Mouse (Mus musculus): Measurements from ENCODE around the gene Cabp2. TPM values are rescaled to one million over a fixed set of nuclear protein-coding genes. Genes with fewer than 3 reads are reported as not detected.
"Not testable (repeated sequence)": the region's sequence is repeated elsewhere in the genome, so short reads cannot be mapped to it uniquely, and the experiment has no call there.

Cabp2 gene
- polyA plus RNA-seq, 1 experiment from 2014 or later, result not detected

DNA sequence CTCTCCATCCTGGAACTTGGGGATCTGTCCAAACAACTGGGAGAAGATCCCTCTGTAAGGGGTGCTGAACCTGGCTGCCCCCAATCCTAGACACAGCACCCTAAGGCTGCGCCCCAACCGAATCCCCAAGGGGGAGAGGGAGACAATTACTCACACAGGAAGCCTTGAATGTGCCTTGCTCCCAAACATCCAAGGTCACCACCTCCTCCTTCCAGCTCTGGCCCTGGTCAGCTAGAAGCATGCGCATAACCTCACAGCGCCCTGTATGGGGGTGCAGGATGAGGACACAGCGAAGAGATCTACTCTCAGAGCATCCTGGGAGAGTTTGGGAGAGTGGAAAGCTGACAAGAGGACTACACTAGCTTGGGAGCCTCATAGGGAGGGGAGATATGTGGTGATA is 22.8 kb upstream of the Cabp2 start:
- no peaks in the 10 kb centered on the region for H3K4me1 ChIP-seq (ENCODE audit: control insufficient read depth, insufficient read depth, low read length)
- H3K9ac ChIP-seq (replicated peaks; ENCODE audit: low read length), result no peak overlapping the region
- no peaks in the 10 kb centered on the region for H3K9me3 ChIP-seq (ENCODE audit: control insufficient read depth, low read length)
- 91% methylated on average over 5 of the region's 5 CpGs for WGBS
- H3K4me3 ChIP-seq (replicated peaks; ENCODE audit: low read depth, low read length), result no peak overlapping the region
- ATAC-seq (ENCODE audit: low FRiP score, low TSS enrichment) (no peak), DNase-seq (no peak)
- H3K27ac ChIP-seq (replicated peaks; ENCODE audit: low read depth, low read length), result no peak overlapping the region
- H3K36me3 ChIP-seq (ENCODE audit: control insufficient read depth, insufficient read depth, low read length), result no peaks in the 10 kb centered on the region
- H3K27me3 ChIP-seq (ENCODE audit: control insufficient read depth, insufficient read depth, low read length), result no peaks in the 10 kb centered on the region
- H3K4me2 ChIP-seq (ENCODE audit: low read length), result no peak overlapping the region

DNA sequence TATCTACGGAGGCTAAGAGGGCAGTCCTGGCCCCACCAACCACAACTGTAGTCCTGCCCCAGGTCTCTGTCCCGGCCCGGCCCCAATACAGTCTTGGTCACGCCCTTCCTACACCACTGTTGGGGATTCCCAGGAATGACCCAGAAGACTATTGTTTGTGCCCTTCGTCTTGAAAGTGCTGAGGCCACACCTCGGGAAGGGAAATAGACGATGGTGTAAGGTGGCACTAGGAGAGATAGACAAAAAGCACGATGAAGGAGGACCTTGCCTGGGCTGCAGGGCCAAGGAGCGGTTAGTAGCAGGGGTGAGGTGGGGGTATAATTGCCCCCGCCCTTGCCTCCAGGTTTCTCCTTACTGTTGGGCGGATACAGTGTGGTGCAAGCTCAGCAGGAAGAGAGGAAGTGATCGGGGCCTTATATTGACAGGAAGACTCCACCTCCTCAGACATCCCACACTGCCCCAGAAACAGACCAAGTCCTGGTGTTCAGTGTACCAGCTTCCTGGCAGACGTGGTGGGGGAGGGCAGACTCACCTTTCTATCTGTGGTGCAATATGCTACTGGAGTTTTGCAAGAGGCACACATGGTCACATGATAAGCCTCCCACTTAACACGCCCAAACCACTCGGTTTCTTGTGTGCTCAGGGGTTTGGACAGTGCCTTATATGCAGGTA is 22.2 kb upstream of the Cabp2 start, which contains the start of gene Gstp3:
TSS of gene Gstp3 (minus strand) at position 501 of the 672 bp plus-strand sequence.
- WGBS, result 88% methylated on average over 15 of the region's 15 CpGs
- no peak within 1 kb of the TSS for H3K4me3 ChIP-seq (replicated peaks; ENCODE audit: low read depth, low read length)
- H3K4me1 ChIP-seq (ENCODE audit: control insufficient read depth, insufficient read depth, low read length), result no peaks in the 10 kb centered on the region
- no peak within 1 kb of the TSS for H3K9ac ChIP-seq (replicated peaks; ENCODE audit: low read length)
- no peaks in the 10 kb centered on the region for H3K27me3 ChIP-seq (ENCODE audit: control insufficient read depth, insufficient read depth, low read length)
- H3K27ac ChIP-seq (replicated peaks; ENCODE audit: low read depth, low read length), result no peak within 1 kb of the TSS
- no peak for ATAC-seq (ENCODE audit: low FRiP score, low TSS enrichment)
- no peak for DNase-seq
- H3K9me3 ChIP-seq (ENCODE audit: control insufficient read depth, low read length), result no peaks in the 10 kb centered on the region
- no peaks in the 10 kb centered on the region for H3K36me3 ChIP-seq (ENCODE audit: control insufficient read depth, insufficient read depth, low read length)
- no peak within 1 kb of the TSS for H3K4me2 ChIP-seq (ENCODE audit: low read length)

DNA sequence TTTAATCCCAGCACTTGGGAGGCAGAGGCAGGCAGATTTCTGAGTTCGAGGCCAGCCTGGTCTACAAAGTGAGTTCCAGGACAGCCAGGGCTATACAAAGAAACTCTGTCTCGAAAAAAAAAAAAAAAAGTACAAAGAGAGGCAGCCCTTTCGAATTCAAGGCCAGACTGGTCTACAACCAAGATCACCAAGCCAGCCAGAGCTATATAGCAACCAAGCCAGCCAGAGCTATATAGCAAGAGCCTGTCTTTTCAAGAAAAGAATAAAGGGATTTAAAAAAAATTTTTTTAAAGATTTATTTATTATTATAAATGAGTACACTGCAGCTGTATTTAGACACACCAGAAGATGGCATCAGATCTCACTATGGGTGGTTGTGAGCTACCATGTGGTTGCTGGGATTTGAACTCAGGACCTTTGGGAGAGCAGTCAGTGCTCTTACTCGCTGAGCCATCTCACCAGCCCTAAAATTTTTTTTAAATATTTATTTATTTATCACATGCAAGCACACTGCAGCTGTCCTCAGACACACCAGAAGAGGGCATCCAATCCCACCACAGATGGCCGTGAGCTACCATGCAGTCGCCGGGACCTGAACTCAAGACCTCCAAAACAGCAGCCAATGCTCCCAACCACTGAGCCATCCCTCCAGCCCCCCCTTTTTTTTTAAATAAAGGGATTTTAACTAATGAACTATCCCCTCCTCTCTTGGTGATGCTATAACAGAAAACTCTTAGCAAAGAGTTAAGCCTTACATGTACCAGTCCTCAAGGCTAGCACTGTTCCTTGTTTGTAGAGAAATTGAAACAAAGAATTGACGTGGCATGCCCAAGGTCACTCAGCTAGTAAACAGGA is 21.1 kb upstream of the Cabp2 start:
- not testable (repeated sequence) for H3K27ac ChIP-seq (replicated peaks; ENCODE audit: low read depth, low read length); H3K4me3 ChIP-seq (replicated peaks; ENCODE audit: low read depth, low read length); H3K4me1 ChIP-seq (ENCODE audit: control insufficient read depth, insufficient read depth, low read length); H3K9me3 ChIP-seq (ENCODE audit: control insufficient read depth, low read length); H3K36me3 ChIP-seq (ENCODE audit: control insufficient read depth, insufficient read depth, low read length); H3K9ac ChIP-seq (replicated peaks; ENCODE audit: low read length); H3K27me3 ChIP-seq (ENCODE audit: control insufficient read depth, insufficient read depth, low read length); H3K4me2 ChIP-seq (ENCODE audit: low read length); ATAC-seq (ENCODE audit: low FRiP score, low TSS enrichment); DNase-seq
- WGBS, result 82% methylated on average over 8 of the region's 8 CpGs

DNA sequence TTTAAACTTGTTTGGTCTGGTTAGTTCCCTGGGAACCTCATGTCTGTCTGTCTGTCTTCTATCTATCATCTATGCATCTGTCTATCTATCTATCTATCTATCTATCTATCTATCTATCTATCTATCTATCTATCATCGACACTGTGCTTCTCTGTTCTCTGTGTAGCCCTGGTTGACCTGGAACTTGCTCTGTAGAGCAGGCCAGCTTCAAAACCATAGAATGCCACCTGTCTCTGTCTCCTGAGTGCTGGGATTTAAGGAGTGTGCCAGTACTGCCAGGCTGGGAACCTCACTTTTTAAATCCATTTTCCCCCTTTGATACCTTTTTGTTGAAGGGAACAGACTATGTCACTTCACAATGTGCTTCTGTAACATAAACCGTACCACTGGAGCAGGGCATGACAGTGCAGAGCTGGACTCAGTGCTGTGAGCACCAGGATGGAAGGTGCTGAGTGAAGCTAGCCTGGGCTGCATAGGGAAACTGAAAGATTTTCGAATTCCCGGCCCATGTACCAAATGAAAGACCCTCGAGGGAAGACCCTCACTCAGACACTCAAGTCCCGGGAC is 20.4 kb upstream of the Cabp2 start:
- Histone ChIP-seq H3K27ac (replicated peaks; ENCODE audit: low read depth, low read length) (no peak overlapping the region), H3K27me3 (ENCODE audit: control insufficient read depth, insufficient read depth, low read length) (no peaks in the 10 kb centered on the region), H3K4me2 (ENCODE audit: low read length) (no peak overlapping the region), H3K9ac (replicated peaks; ENCODE audit: low read length) (no peak overlapping the region), H3K9me3 (ENCODE audit: control insufficient read depth, low read length) (no peaks in the 10 kb centered on the region), H3K4me3 (replicated peaks; ENCODE audit: low read depth, low read length) (no peak overlapping the region), H3K36me3 (ENCODE audit: control insufficient read depth, insufficient read depth, low read length) (no peaks in the 10 kb centered on the region), H3K4me1 (ENCODE audit: control insufficient read depth, insufficient read depth, low read length) (no peaks in the 10 kb centered on the region)
- no peak for ATAC-seq (ENCODE audit: low FRiP score, low TSS enrichment)
- 90% methylated on average over 6 of the region's 6 CpGs for WGBS
- DNase-seq, result no peak

DNA sequence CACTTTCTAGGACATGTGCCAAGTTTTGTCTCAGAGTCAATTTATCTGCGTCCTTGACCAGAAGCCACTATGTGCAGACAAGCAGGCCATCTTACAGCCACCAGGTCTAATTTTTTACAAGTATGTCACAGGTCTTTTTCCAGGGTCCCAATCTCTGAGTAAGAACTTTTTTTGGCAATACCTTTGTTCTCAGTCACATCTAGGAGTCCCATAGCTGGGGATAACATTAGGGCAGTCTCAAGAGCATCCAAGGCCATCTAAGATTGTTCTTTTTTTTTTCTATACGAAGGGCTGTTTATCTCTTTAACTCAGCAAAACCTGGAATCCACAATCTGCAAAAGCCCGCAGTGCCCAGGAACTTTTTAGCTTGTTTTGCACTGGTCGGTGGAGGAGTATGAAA is 18.0 kb upstream of the Cabp2 start:
- not testable (repeated sequence) for H3K27me3 ChIP-seq (ENCODE audit: control insufficient read depth, insufficient read depth, low read length); H3K9me3 ChIP-seq (ENCODE audit: control insufficient read depth, low read length); H3K9ac ChIP-seq (replicated peaks; ENCODE audit: low read length); DNase-seq; H3K4me3 ChIP-seq (replicated peaks; ENCODE audit: low read depth, low read length); H3K4me1 ChIP-seq (ENCODE audit: control insufficient read depth, insufficient read depth, low read length); ATAC-seq (ENCODE audit: low FRiP score, low TSS enrichment); H3K4me2 ChIP-seq (ENCODE audit: low read length); H3K36me3 ChIP-seq (ENCODE audit: control insufficient read depth, insufficient read depth, low read length); H3K27ac ChIP-seq (replicated peaks; ENCODE audit: low read depth, low read length)
- WGBS, result 90% methylated on average over 2 of the region's 4 CpGs

DNA sequence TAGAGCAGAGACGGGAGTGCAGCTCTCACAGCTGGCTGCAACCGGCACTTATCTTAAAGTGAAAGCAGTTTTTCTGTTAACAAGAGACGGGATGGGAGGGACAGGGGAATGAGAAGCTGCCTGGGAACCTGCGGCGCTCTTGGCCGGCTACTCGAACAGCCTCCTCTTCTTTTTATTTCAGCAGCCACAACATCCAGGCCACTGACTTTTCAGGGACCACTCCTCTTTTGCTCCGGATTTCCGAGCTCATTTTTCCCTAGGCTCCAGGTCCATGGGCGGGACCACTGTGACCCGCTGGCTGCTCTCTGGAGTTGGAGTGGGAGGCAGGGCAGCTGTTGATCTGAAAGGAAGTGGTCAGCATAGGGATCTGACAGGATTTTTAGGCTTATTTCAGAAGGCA is 16.9 kb upstream of the Cabp2 start:
- DNase-seq; H3K9me3 ChIP-seq (ENCODE audit: control insufficient read depth, low read length); H3K4me2 ChIP-seq (ENCODE audit: low read length); ATAC-seq (ENCODE audit: low FRiP score, low TSS enrichment); H3K9ac ChIP-seq (replicated peaks; ENCODE audit: low read length); H3K4me3 ChIP-seq (replicated peaks; ENCODE audit: low read depth, low read length); H3K36me3 ChIP-seq (ENCODE audit: control insufficient read depth, insufficient read depth, low read length); H3K4me1 ChIP-seq (ENCODE audit: control insufficient read depth, insufficient read depth, low read length); H3K27ac ChIP-seq (replicated peaks; ENCODE audit: low read depth, low read length); H3K27me3 ChIP-seq (ENCODE audit: control insufficient read depth, insufficient read depth, low read length): not testable (repeated sequence)
- WGBS, result 67% methylated on average over 3 of the region's 11 CpGs

- 83% methylated on average over 6 of the region's 6 CpGs for WGBS
- Histone ChIP-seq H3K9ac (replicated peaks; ENCODE audit: low read length) (no peak overlapping the region), H3K27ac (replicated peaks; ENCODE audit: low read depth, low read length) (no peak overlapping the region), H3K9me3 (ENCODE audit: control insufficient read depth, low read length) (no peaks in the 10 kb centered on the region), H3K4me2 (ENCODE audit: low read length) (no peak overlapping the region), H3K4me1 (ENCODE audit: control insufficient read depth, insufficient read depth, low read length) (no peaks in the 10 kb centered on the region), H3K4me3 (replicated peaks; ENCODE audit: low read depth, low read length) (no peak overlapping the region), H3K27me3 (ENCODE audit: control insufficient read depth, insufficient read depth, low read length) (no peaks in the 10 kb centered on the region), H3K36me3 (ENCODE audit: control insufficient read depth, insufficient read depth, low read length) (no peaks in the 10 kb centered on the region)
- DNase-seq (no peak), ATAC-seq (ENCODE audit: low FRiP score, low TSS enrichment) (no peak)
These were observed 15.1 kb upstream of the Cabp2 start for GRCm38 (mm10) chr19:4066280-4066679.

- H3K27me3 ChIP-seq (ENCODE audit: control insufficient read depth, insufficient read depth, low read length), result no peaks in the 10 kb centered on the region
- H3K4me1 ChIP-seq (ENCODE audit: control insufficient read depth, insufficient read depth, low read length), result no peaks in the 10 kb centered on the region
- no peak overlapping the region for H3K4me2 ChIP-seq (ENCODE audit: low read length)
- ATAC-seq (ENCODE audit: low FRiP score, low TSS enrichment) (no peak), DNase-seq (no peak)
- no peaks in the 10 kb centered on the region for H3K36me3 ChIP-seq (ENCODE audit: control insufficient read depth, insufficient read depth, low read length)
- no peak overlapping the region for H3K27ac ChIP-seq (replicated peaks; ENCODE audit: low read depth, low read length)
- no peak overlapping the region for H3K9ac ChIP-seq (replicated peaks; ENCODE audit: low read length)
- H3K4me3 ChIP-seq (replicated peaks; ENCODE audit: low read depth, low read length), result no peak overlapping the region
- H3K9me3 ChIP-seq (ENCODE audit: control insufficient read depth, low read length), result no peaks in the 10 kb centered on the region
These were observed 14.5 kb upstream of the Cabp2 start for GRCm38 (mm10) chr19:4066877-4067276.
